In the genomic region with DNA sequence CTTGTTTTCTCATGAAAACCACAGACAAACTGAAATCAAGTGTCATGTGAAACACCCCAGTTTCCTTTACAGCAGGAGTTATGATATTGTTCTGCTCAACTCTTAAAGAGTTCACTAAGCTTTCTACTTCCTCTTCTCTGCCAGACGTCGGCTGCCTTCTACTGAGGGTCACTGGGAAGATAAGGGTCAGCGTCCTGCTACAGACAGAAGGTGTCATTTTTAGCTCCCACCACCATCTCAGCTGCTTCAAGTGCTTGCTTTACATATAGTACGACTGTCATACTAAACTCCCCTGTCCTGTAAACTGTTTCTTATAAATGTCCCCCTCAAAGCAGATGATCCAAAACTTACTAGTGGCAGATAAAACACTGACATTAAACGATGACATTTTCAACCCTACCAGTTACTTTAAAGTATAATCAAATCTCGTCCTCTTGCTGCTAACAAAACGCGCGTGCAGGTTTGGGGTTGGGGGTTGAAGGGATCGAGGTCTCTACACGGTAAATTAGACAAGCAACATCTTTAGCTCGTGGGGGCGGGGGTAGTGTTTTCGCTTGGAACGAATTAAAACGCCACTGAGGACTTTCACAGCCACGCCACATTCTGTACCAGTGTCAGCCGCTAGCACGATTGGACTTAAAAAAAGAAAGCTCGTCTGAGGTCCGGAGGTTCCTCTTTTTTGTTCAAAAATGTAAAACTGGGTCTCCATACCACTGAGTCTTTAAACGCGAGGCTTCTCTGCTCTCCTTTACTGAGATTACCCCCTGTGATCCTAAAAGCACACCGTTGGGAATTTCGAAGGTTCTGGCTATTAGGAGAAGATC, we compare ENCODE assay signal across 8 mouse cellular contexts. TPM values are rescaled to one million over a fixed set of nuclear protein-coding genes. Genes with fewer than 3 reads are reported as not detected.
DNase-seq lines count a peak whose midpoint lies in the region; ATAC-seq lines count a peak whose summit lies in the region.

No protein-coding gene starts in this region.

- peaks cover 36% of the 10 kb centered on the region for H3K27me3 ChIP-seq in embryonic facial prominence, embryonic 10.5 days (replicated peaks; ENCODE audit: low read depth, poor library complexity, severe bottlenecking)
- H3K27me3 ChIP-seq in heart, embryonic 14.5 days (ENCODE audit: control insufficient read depth, insufficient read depth, low read length), result no peaks in the 10 kb centered on the region
- H3K27me3 ChIP-seq in kidney, embryonic 16.5 days (ENCODE audit: insufficient read depth, low read length), result 0 out of 2 replicates have a peak, but pooled peaks cover 6% of the 10 kb centered on the region

- ATAC-seq in heart, embryonic 14.5 days (ENCODE audit: insufficient number of reproducible peaks, insufficient read depth, low FRiP score, low read depth), result no peak
- no peak; the same call in 1 of the 2 replicates for ATAC-seq in kidney, embryonic 16.5 days (ENCODE audit: low FRiP score, low TSS enrichment)

- DNase-seq in CD8-positive naive resting alpha-beta T cell, adult 2 months (ENCODE audit: low read depth in 2 of 2, low spot score in 2 of 2), result peak; percentile 16 to 37
- peak; percentile 23 for DNase-seq in adipocyte (ENCODE audit: low spot score)
- peak; percentile 43 for DNase-seq in embryonic facial prominence, embryonic 10.5 days (ENCODE audit: low spot score)
- DNase-seq in lung, postnatal 14 days, result peak; percentile 38
- peak; percentile 54 for DNase-seq in retina, postnatal 1 day
- no peak for DNase-seq in ovary, postnatal 14 days (ENCODE audit: low spot score)

- peak overlapping the region; percentile 91 for H3K9ac ChIP-seq in heart, embryonic 14.5 days (ENCODE audit: low read length)
- H3K9ac ChIP-seq in kidney, embryonic 16.5 days (replicated peaks; ENCODE audit: low read length), result peak overlapping the region; percentile 79

- H3K4me1 ChIP-seq in embryonic facial prominence, embryonic 10.5 days, result peaks cover 12% of the 10 kb centered on the region; the same call in 1 of the 2 replicates
- peaks cover 0 to 9% of the 10 kb centered on the region in 2 experiments; a peak in 1 of 4 replicates for H3K4me1 ChIP-seq in heart, embryonic 14.5 days (ENCODE audit: control insufficient read depth in 2 of 2, insufficient read depth in 2 of 2, low read length in 2 of 2)
- peaks cover 5% of the 10 kb centered on the region for H3K4me1 ChIP-seq in kidney, embryonic 16.5 days (ENCODE audit: insufficient read depth, low read length)

- H3K36me3 ChIP-seq in embryonic facial prominence, embryonic 10.5 days (replicated peaks), result no peaks in the 10 kb centered on the region
- H3K36me3 ChIP-seq in heart, embryonic 14.5 days (ENCODE audit: control insufficient read depth, insufficient read depth, low read length), result no peaks in the 10 kb centered on the region
- no peaks in the 10 kb centered on the region for H3K36me3 ChIP-seq in kidney, embryonic 16.5 days (ENCODE audit: insufficient read depth, low read length)

- peak overlapping the region; percentile 82 for H3K4me3 ChIP-seq in embryonic facial prominence, embryonic 10.5 days
- H3K4me3 ChIP-seq in heart, embryonic 14.5 days (ENCODE audit: control insufficient read depth in 1 of 2, insufficient read depth in 1 of 2, low read depth in 1 of 2, low read length in 2 of 2), result peak overlapping the region; percentile 79 to 81
- H3K4me3 ChIP-seq in kidney, embryonic 16.5 days (ENCODE audit: low read length), result peak overlapping the region; percentile 72

- H3K4me2 ChIP-seq in heart, embryonic 14.5 days (ENCODE audit: low read length), result peak overlapping the region; percentile 82
- peak overlapping the region; percentile 78 for H3K4me2 ChIP-seq in kidney, embryonic 16.5 days (replicated peaks; ENCODE audit: low read depth, low read length)

- WGBS in embryonic facial prominence, embryonic 10.5 days, result under 1% methylated on average over 25 of the region's 25 CpGs
- under 1% methylated on average over 25 of the region's 25 CpGs for WGBS in heart, embryonic 14.5 days
- under 1% methylated on average over 25 of the region's 25 CpGs for WGBS in kidney, embryonic 16.5 days

- peak overlapping the region; percentile 93 for H3K27ac ChIP-seq in embryonic facial prominence, embryonic 10.5 days (replicated peaks)
- peak overlapping the region; percentile 98 for H3K27ac ChIP-seq in heart, embryonic 14.5 days (replicated peaks in 1 of 2; ENCODE audit: control insufficient read depth in 1 of 2, insufficient read depth in 1 of 2, low read depth in 2 of 2, low read length in 2 of 2)
- H3K27ac ChIP-seq in kidney, embryonic 16.5 days (ENCODE audit: low read length), result peak overlapping the region; percentile 96

- H3K9me3 ChIP-seq in embryonic facial prominence, embryonic 10.5 days, result no peaks in the 10 kb centered on the region
- no peaks in the 10 kb centered on the region for H3K9me3 ChIP-seq in heart, embryonic 14.5 days (ENCODE audit: control insufficient read depth, low read length)
- no peaks in the 10 kb centered on the region for H3K9me3 ChIP-seq in kidney, embryonic 16.5 days (ENCODE audit: low read length)

RNA-seq across cellular contexts. Expression of gene Rel, which starts 0.9 kb away (rescaled TPM):
- polyA plus RNA-seq in embryonic facial prominence, embryonic 10.5 days (2016; fragmentation: Nextera tagmentation; extraction: Ambion mirVana), result 0.79 and 0.91 TPM in 2 replicates
- polyA plus RNA-seq in heart, embryonic 14.5 days (2014; fragmentation: Nextera tagmentation; extraction: Ambion mirVana), result 1.9 and 2.2 TPM in 2 replicates
- 0.60 and 0.76 TPM in 2 replicates for polyA plus RNA-seq in kidney, embryonic 16.5 days (2015; fragmentation: Nextera tagmentation; extraction: Ambion mirVana)
